Mouse (Mus musculus) intestine, embryonic 16.5 days (tissue): ENCODE results near the gene Pax3. TPM values are rescaled to one million over a fixed set of nuclear protein-coding genes. Genes with fewer than 3 reads are reported as not detected.

ENCODE experiments used
- ATAC-seq: fragments of 200-750 bp; cut with Nextera tagmentation; 2 replicates; pipeline ENCODE4 v1.8.0; 2017; ENCODE audit warnings: moderate TSS enrichment, moderate library complexity
- H3K27ac ChIP-seq: fragments of 300-500 bp; sonication (generic); 2 replicates; pipeline ENCODE4 v1.5.1; 2014; ENCODE audit warnings: mild to moderate bottlenecking, low read length
- H3K27me3 ChIP-seq: fragments of 300-500 bp; sonication (generic); replicated peaks from 2 replicates; pipeline ENCODE4 v1.6.1; 2014; ENCODE audit warnings: low read length, control low read depth, mixed read lengths; ENCODE audit not compliant: control insufficient read depth, insufficient read depth
- H3K36me3 ChIP-seq: fragments of 300-500 bp; sonication (generic); 2 replicates; pipeline ENCODE4 v1.6.1; 2014; ENCODE audit warnings: low read length, control low read depth; ENCODE audit not compliant: control insufficient read depth, insufficient read depth
- H3K4me1 ChIP-seq: fragments of 300-500 bp; sonication (generic); 2 replicates; pipeline ENCODE4 v1.6.1; 2014; ENCODE audit warnings: low read length, control low read depth, mixed read lengths; ENCODE audit not compliant: control insufficient read depth, insufficient read depth
- H3K4me2 ChIP-seq: fragments of 300-500 bp; sonication (generic); 2 replicates; pipeline ENCODE4 v1.6.1; 2014; ENCODE audit warnings: low read depth, low read length, control low read depth
- H3K4me3 ChIP-seq: fragments of 300-500 bp; sonication (generic); 2 replicates; pipeline ENCODE4 v1.5.1; 2014; ENCODE audit warnings: mild to moderate bottlenecking, low read length
- H3K9ac ChIP-seq: fragments of 300-500 bp; sonication (generic); 2 replicates; pipeline ENCODE4 v1.6.1; 2014; ENCODE audit warnings: low read depth, low read length
- H3K9me3 ChIP-seq: fragments of 300-500 bp; sonication (generic); 2 replicates; pipeline ENCODE4 v1.6.1; 2016; ENCODE audit warnings: low read length, control low read depth; ENCODE audit not compliant: control insufficient read depth
- WGBS: fragments of 180-500 bp; shearing (Covaris S2); extraction: QIAGEN DNeasy Blood & Tissue Kit; methylation state at CpG from one replicate; pipeline ENCODE4 v1.1.7; 2014; 5-methylcytosine and 5-hydroxymethylcytosine counted together
- polyA plus RNA-seq: library from polyadenylated mRNA; unstranded; fragments of >200 nt; fragmentation: Nextera tagmentation; extraction: Ambion mirVana; gene quantifications from 2 replicates; pipeline ENCODE4 v1.2.1, GENCODE M21; 2015

The Pax3 gene
- polyA plus RNA-seq, 1 experiment from 2014 or later = not detected

DNA sequence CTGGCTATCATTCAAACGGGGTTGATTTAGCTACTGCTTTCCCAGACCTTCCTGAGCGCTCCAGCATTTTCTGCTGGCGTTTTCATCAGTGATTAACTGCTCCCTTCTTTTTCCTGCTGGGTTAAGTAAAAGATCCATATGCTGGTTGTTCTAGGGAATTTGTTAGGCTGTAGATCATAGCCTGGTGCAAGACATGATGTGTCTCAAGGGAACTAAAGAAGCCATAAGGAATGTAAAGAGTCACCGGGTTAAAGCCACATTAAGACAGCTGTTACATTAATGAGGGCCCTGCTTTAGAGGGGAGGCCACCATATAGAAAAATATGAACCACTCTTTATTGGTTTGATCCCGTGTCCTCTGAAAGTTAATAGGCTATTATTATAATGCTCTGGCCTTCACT is 67.7 kb downstream of the Pax3 start:
- Histone ChIP-seq H3K27ac (no peak overlapping the region), H3K4me3 (no peak overlapping the region), H3K4me2 (no peak overlapping the region), H3K36me3 (no peaks in the 10 kb centered on the region), H3K4me1 (no peaks in the 10 kb centered on the region), H3K9ac (no peak overlapping the region), H3K27me3 (no peaks in the 10 kb centered on the region), H3K9me3 (no peaks in the 10 kb centered on the region)
- ATAC-seq = no peak
- WGBS = 35% methylated on average over 5 of the region's 5 CpGs

DNA sequence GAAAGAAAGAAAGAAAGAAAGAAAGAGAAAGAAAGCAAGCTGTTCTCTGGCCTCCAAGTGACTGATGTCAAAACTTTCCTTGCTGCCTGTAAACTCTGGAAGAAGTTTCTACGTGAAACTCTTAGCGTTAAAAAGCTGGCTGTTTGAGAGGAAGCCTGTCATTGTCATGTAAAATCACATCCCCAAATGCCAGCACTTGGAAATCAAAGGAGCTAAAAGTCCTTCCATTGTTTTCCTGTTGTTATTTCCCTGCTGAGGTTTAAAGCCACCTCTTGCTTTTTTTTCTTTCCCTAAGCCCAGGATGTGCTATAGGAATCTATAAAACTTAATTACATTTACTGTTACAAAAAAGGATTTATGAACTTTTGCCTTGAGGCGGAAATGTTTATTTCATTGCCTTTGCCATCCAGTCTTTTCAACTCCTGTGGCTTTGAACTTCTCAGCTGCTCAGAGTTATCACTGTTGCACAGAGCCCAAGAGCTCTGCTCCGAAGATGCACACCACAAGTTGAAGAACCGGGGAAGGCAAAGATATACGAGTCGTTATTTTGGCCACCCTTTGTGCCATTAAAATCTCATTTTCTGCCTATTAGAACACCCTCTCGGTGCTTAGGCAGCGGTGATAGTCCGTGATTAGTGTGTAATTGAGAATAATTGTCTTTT is 76.9 kb downstream of the Pax3 start:
- Histone ChIP-seq H3K9me3 (no peaks in the 10 kb centered on the region), H3K36me3 (no peaks in the 10 kb centered on the region), H3K27me3 (peaks cover 6% of the 10 kb centered on the region), H3K9ac (no peak overlapping the region), H3K4me2 (no peak overlapping the region), H3K4me3 (no peak overlapping the region), H3K4me1 (no peaks in the 10 kb centered on the region), H3K27ac (no peak overlapping the region)
- WGBS = 20% methylated on average over 10 of the region's 10 CpGs
- no peak for ATAC-seq

DNA sequence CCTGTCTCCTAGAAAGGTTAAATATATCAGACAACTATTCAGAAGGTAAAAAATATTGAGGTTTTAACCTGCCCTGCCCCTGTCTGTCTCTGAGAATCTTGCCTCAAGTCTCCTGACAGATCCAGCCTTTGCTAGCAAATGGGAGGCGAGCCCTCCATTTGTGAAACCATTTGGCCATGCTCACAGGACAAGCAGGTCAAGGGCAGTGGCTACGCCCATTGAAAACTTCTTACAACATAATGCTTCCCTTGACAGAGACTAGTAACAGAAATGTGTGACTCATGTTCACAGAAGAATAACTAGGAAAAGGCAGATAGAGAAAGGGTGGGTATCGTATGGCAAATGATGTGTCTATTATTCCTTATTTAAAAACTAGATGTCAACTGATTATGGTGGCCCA is 80.9 kb downstream of the Pax3 start:
- Histone ChIP-seq H3K27ac (no peak overlapping the region), H3K36me3 (no peaks in the 10 kb centered on the region), H3K4me2 (no peak overlapping the region), H3K9ac (no peak overlapping the region), H3K9me3 (no peaks in the 10 kb centered on the region), H3K4me3 (no peak overlapping the region), H3K27me3 (no peaks in the 10 kb centered on the region), H3K4me1 (no peaks in the 10 kb centered on the region)
- 82% methylated on average over 3 of the region's 3 CpGs for WGBS
- no peak for ATAC-seq

DNA sequence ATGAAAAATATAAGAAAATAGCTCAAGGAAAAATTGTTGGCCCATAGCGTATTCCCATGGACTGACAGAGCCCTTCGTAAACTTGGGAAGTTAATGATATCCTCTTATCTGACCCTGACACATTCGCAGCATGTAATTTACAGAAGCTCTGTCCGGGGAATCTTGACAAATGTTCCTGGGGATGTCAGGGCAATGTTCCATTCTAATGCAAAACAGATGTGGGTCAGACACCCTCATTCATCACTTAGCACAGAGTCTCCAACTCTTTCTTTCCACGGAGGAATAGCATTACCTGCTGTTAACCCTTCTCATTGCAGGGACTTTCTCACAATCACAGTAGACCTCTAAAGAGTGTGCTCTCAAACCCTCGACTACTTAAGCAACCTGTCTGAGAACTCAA is 86.6 kb downstream of the Pax3 start:
- H3K27ac ChIP-seq = no peak overlapping the region
- no peaks in the 10 kb centered on the region for H3K27me3 ChIP-seq
- no peaks in the 10 kb centered on the region for H3K9me3 ChIP-seq
- no peak for ATAC-seq
- no peaks in the 10 kb centered on the region for H3K36me3 ChIP-seq
- 31% methylated on average over 6 of the region's 6 CpGs for WGBS
- no peak overlapping the region for H3K9ac ChIP-seq
- no peak overlapping the region for H3K4me3 ChIP-seq
- no peak overlapping the region for H3K4me2 ChIP-seq
- no peaks in the 10 kb centered on the region for H3K4me1 ChIP-seq

DNA sequence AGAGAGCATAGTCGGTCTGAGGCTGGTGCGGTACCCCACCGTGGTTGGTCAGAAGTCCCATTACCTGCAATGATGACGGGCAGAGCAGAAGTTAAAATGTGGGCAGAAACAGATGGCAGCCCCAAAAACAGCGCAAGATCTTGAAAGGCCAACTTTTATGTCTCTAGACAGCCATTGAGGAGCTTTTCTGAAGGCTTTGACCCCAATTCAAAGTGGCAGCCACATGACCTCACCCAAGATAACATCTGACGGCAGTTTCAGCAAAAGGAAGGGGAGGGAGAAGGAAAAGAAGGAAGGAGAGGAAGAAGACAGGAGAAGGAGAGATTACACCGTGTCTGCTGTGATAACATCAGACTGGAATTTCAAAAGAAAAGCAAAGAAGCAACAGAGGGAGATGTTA is 93.4 kb downstream of the Pax3 start:
- no peak overlapping the region for H3K9ac ChIP-seq
- H3K4me1 ChIP-seq = no peaks in the 10 kb centered on the region
- no peaks in the 10 kb centered on the region for H3K9me3 ChIP-seq
- no peaks in the 10 kb centered on the region for H3K27me3 ChIP-seq
- 65% methylated on average over 7 of the region's 7 CpGs for WGBS
- no peak for ATAC-seq
- H3K36me3 ChIP-seq = no peaks in the 10 kb centered on the region
- H3K4me2 ChIP-seq = no peak overlapping the region
- H3K27ac ChIP-seq = no peak overlapping the region
- no peak overlapping the region for H3K4me3 ChIP-seq

DNA sequence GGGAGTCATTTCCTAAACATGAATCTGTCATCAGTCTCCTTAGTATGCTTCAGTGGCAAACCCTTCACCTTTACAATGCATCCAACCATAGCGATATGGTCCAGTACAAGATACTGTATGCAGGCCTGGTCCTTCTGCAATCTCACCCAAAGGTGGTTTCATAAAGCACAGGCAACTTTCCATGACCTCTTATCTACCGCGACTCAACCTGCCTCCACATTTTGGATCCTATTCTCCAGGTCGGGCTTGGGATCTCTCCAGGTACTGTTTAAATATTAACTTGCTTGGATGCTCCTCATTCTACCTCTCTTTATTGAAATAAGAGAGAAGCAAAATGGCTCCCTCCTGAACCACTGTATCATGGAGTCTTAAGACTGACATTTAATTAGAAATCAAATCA is 103.3 kb downstream of the Pax3 start:
- no peak overlapping the region for H3K4me2 ChIP-seq
- no peaks in the 10 kb centered on the region for H3K27me3 ChIP-seq
- no peak overlapping the region for H3K9ac ChIP-seq
- H3K4me3 ChIP-seq = no peak overlapping the region
- no peaks in the 10 kb centered on the region for H3K36me3 ChIP-seq
- no peaks in the 10 kb centered on the region for H3K9me3 ChIP-seq
- H3K27ac ChIP-seq = no peak overlapping the region
- H3K4me1 ChIP-seq = no peaks in the 10 kb centered on the region
- no peak for ATAC-seq
- 81% methylated on average over 4 of the region's 4 CpGs for WGBS

DNA sequence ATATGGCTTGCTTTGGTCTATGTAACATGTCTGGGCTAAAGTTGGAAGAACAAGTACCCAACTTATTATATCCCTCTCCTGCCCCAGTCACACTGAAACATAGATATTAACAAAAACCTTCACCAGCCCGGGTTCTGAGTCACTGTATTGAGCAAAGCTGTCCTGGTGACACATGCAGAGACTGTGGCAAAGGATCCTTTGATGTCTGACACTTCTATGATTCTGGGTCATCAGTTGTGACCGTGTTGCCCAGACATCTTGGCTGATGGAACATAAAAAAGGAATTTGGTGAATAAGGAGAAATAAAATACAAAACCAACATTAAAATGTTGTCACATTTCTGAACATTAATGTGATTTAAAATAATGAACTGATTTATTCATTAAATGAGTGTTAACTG is 108.3 kb downstream of the Pax3 start:
- WGBS = 76% methylated on average over 2 of the region's 2 CpGs
- Histone ChIP-seq H3K4me3 (no peak overlapping the region), H3K27ac (no peak overlapping the region), H3K36me3 (no peaks in the 10 kb centered on the region), H3K4me1 (no peaks in the 10 kb centered on the region), H3K9ac (no peak overlapping the region), H3K4me2 (no peak overlapping the region), H3K27me3 (no peaks in the 10 kb centered on the region), H3K9me3 (no peaks in the 10 kb centered on the region)
- ATAC-seq = no peak

DNA sequence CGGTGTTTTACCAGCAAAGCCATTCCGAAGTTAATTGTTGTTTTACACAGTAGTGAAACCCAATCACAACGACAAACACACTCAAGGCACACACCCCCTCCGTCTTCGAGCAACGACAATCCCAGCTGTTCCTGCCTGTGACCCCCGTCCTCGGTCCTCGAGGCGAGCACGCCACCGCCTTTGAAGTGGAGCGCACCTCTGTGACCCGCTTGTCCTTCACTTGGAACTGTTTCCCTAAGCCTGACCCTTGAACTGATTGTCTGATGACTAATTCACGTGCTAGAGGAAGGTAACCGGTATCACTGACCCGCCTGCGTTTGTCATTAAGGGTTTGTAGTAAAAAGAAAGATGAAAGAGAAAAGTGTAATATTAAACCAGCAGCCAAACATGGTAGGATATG is 115.2 kb downstream of the Pax3 start:
- Histone ChIP-seq H3K4me1 (no peaks in the 10 kb centered on the region), H3K9me3 (no peaks in the 10 kb centered on the region), H3K27me3 (no peaks in the 10 kb centered on the region), H3K9ac (no peak overlapping the region), H3K36me3 (no peaks in the 10 kb centered on the region), H3K4me2 (peak overlapping the region; percentile 16; the same call in 1 of the 2 replicates), H3K4me3 (no peak overlapping the region), H3K27ac (no peak overlapping the region)
- WGBS = 54% methylated on average over 18 of the region's 18 CpGs
- no peak for ATAC-seq

DNA sequence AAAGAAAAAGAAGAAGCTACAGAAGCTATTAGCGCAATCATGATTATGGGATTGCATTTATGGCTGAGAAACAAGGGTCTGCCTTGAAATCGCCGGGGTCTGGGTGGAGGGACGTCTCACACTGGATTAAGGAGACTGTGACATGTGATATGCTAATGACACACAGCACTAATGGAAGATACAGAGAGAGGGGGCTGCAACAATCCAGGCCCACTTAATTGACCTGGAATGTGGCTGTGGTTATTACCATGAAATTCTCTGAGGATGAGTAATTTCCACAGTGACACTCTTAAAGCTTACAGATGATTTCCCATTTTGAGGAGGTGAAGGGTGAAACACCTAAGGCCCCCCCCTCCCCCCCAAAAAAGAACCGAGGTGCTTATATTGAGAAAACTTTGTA is 136.1 kb downstream of the Pax3 start:
- no peak overlapping the region for H3K4me2 ChIP-seq
- no peak overlapping the region for H3K9ac ChIP-seq
- H3K36me3 ChIP-seq = no peaks in the 10 kb centered on the region
- no peaks in the 10 kb centered on the region for H3K27me3 ChIP-seq
- WGBS = 52% methylated on average over 5 of the region's 5 CpGs
- H3K9me3 ChIP-seq = no peaks in the 10 kb centered on the region
- no peaks in the 10 kb centered on the region for H3K4me1 ChIP-seq
- no peak overlapping the region for H3K4me3 ChIP-seq
- H3K27ac ChIP-seq = no peak overlapping the region
- no peak for ATAC-seq

DNA sequence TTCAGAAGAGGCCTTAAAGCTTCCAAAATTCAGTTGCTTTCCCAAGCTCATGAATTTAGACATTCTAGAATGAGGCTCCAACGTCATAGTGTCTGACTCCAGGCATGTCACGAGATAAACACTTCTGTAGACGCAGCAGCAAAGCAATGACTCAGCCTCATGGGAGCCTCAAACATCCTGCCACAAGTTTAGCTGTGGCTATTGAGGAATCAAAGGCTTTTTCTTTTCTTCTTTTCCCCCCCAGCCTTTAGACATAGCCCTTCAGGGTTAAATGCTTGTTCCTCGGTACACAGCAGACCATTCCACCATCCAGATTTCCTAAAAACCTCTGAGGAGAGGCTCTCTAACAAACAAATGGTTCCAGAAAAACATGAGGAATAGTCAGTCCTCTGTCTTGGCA is 139.0 kb downstream of the Pax3 start:
- WGBS = 68% methylated on average over 4 of the region's 4 CpGs

More for the DNA sequence above, 139.0 kb downstream of the Pax3 start:
- no peaks in the 10 kb centered on the region for H3K27me3 ChIP-seq
- no peaks in the 10 kb centered on the region for H3K9me3 ChIP-seq
- H3K4me1 ChIP-seq = no peaks in the 10 kb centered on the region
- no peak overlapping the region for H3K4me3 ChIP-seq
- no peaks in the 10 kb centered on the region for H3K36me3 ChIP-seq
- no peak overlapping the region for H3K27ac ChIP-seq
- H3K9ac ChIP-seq = no peak overlapping the region
- no peak for ATAC-seq
- no peak overlapping the region for H3K4me2 ChIP-seq
